Mouse (Mus musculus) heart, embryonic 16.5 days (tissue): ENCODE data around the gene Nup210l. TPM values are rescaled to one million over a fixed set of nuclear protein-coding genes. Genes with fewer than 3 reads are reported as not detected.

ENCODE experiments used
- ATAC-seq: fragments of 200-750 bp; cut with Nextera tagmentation; replicated peaks from 2 replicates; pipeline ENCODE4 v1.8.0; 2017; ENCODE audit warnings: moderate number of reproducible peaks; ENCODE audit not compliant: insufficient read depth, low FRiP score; ENCODE audit errors: extremely low read depth
- H3K27ac ChIP-seq: fragments of 300-500 bp; sonication (generic); 2 replicates; pipeline ENCODE4 v1.5.1; 2014; ENCODE audit warnings: mild to moderate bottlenecking, low read length, control low read depth, moderate library complexity
- H3K27me3 ChIP-seq: fragments of 300-500 bp; sonication (generic); 2 replicates; pipeline ENCODE4 v1.6.1; 2014; ENCODE audit warnings: low read length, mixed read lengths; ENCODE audit not compliant: control insufficient read depth, insufficient read depth
- H3K36me3 ChIP-seq: fragments of 300-500 bp; sonication (generic); 2 replicates; pipeline ENCODE4 v1.6.1; 2014; ENCODE audit not compliant: control insufficient read depth, insufficient read depth
- H3K4me1 ChIP-seq: fragments of 300-500 bp; sonication (generic); 2 replicates; pipeline ENCODE4 v1.6.1; 2014; ENCODE audit warnings: low read length, mixed read lengths; ENCODE audit not compliant: control insufficient read depth, insufficient read depth
- H3K4me2 ChIP-seq: fragments of 300-500 bp; sonication (generic); 2 replicates; pipeline ENCODE4 v1.6.1; 2014; ENCODE audit warnings: low read depth, mild to moderate bottlenecking, control low read depth, low read length
- H3K4me3 ChIP-seq: fragments of 300-500 bp; sonication (generic); 2 replicates; pipeline ENCODE4 v1.5.1; 2014; ENCODE audit warnings: mild to moderate bottlenecking, control low read depth, low read length
- H3K9ac ChIP-seq: fragments of 300-500 bp; sonication (generic); 2 replicates; pipeline ENCODE4 v1.6.1; 2014; ENCODE audit warnings: low read length, control low read depth
- H3K9me3 ChIP-seq: fragments of 300-500 bp; sonication (generic); replicated peaks from 2 replicates; pipeline ENCODE4 v1.6.1; 2016; ENCODE audit warnings: low read length; ENCODE audit not compliant: control insufficient read depth
- WGBS: fragments of 180-500 bp; shearing (Covaris S2); extraction: QIAGEN DNeasy Blood & Tissue Kit; methylation state at CpG from one replicate; pipeline ENCODE4 v1.1.7; 2014; 5-methylcytosine and 5-hydroxymethylcytosine counted together
- polyA plus RNA-seq: library from polyadenylated mRNA; unstranded; fragments of >200 nt; fragmentation: Nextera tagmentation; extraction: Ambion mirVana; gene quantifications from 2 replicates; pipeline ENCODE4 v1.2.1, GENCODE M21; 2015

Gene Nup210l
- polyA plus RNA-seq, 1 experiment from 2014 or later, result 0.32 TPM

- no peak for ATAC-seq
- no peak overlapping the region for H3K4me2 ChIP-seq
- H3K4me1 ChIP-seq, result peaks cover 20% of the 10 kb centered on the region
- H3K27me3 ChIP-seq, result no peaks in the 10 kb centered on the region
- no peak overlapping the region for H3K27ac ChIP-seq
- H3K4me3 ChIP-seq, result no peak overlapping the region
- H3K36me3 ChIP-seq, result peaks cover 9% of the 10 kb centered on the region
- 36% methylated on average over 1 of the region's 1 CpGs for WGBS
- H3K9me3 ChIP-seq, result no peaks in the 10 kb centered on the region
- no peak overlapping the region for H3K9ac ChIP-seq
Measured at GRCm38 (mm10) chr3:90215825-90216380, 112.0 kb downstream of the Nup210l start.

GRCm38 (mm10) chr3:90220088-90220487 lies 116.2 kb downstream of the Nup210l start:
- ATAC-seq, result peak; percentile 37; the same call in 1 of the 2 replicates
- 14% methylated on average over 6 of the region's 6 CpGs for WGBS

GRCm38 (mm10) chr3:90220531-90220951 lies 116.6 kb downstream of the Nup210l start:
- H3K9me3 ChIP-seq, result no peaks in the 10 kb centered on the region
- H3K36me3 ChIP-seq, result peaks cover 10% of the 10 kb centered on the region
- 0% methylated on average over 15 of the region's 20 CpGs for WGBS
- H3K4me1 ChIP-seq, result peaks cover 5% of the 10 kb centered on the region; the same call in 1 of the 2 replicates
- H3K9ac ChIP-seq, result peak overlapping the region; percentile 80
- H3K4me2 ChIP-seq, result peak overlapping the region; percentile 78
- H3K27me3 ChIP-seq, result no peaks in the 10 kb centered on the region
- ATAC-seq, result peak; percentile 86
- peak overlapping the region; percentile 85 for H3K27ac ChIP-seq
- peak overlapping the region; percentile 64 for H3K4me3 ChIP-seq

More at GRCm38 (mm10) chr3:90220088-90220487, 116.2 kb downstream of the Nup210l start:
- no peaks in the 10 kb centered on the region for H3K9me3 ChIP-seq
- H3K4me1 ChIP-seq, result peaks cover 5% of the 10 kb centered on the region; the same call in 1 of the 2 replicates
- H3K36me3 ChIP-seq, result peaks cover 8% of the 10 kb centered on the region; the same call in 1 of the 2 replicates
- peak overlapping the region; percentile 78 for H3K4me2 ChIP-seq
- peak overlapping the region; percentile 64 for H3K4me3 ChIP-seq
- no peaks in the 10 kb centered on the region for H3K27me3 ChIP-seq
- peak overlapping the region; percentile 85 for H3K27ac ChIP-seq
- peak overlapping the region; percentile 80 for H3K9ac ChIP-seq

GRCm38 (mm10) chr3:90221123-90221522 lies 117.2 kb downstream of the Nup210l start:
- ATAC-seq, result no peak
- H3K9ac ChIP-seq, result peak overlapping the region; percentile 80
- no peaks in the 10 kb centered on the region for H3K9me3 ChIP-seq
- H3K4me3 ChIP-seq, result peak overlapping the region; percentile 64
- H3K4me2 ChIP-seq, result peak overlapping the region; percentile 78
- H3K27ac ChIP-seq, result no peak overlapping the region; the same call in 1 of the 2 replicates
- peaks cover 5% of the 10 kb centered on the region; the same call in 1 of the 2 replicates for H3K4me1 ChIP-seq
- H3K27me3 ChIP-seq, result no peaks in the 10 kb centered on the region
- peaks cover 14% of the 10 kb centered on the region for H3K36me3 ChIP-seq
- 15% methylated on average over 5 of the region's 5 CpGs for WGBS

GRCm38 (mm10) chr3:90222455-90222854 lies 118.5 kb downstream of the Nup210l start:
- no peak overlapping the region for H3K4me2 ChIP-seq
- WGBS, result 84% methylated on average over 4 of the region's 4 CpGs
- H3K4me1 ChIP-seq, result peaks cover 5% of the 10 kb centered on the region; the same call in 1 of the 2 replicates
- no peak for ATAC-seq
- peaks cover 14% of the 10 kb centered on the region for H3K36me3 ChIP-seq
- no peaks in the 10 kb centered on the region for H3K27me3 ChIP-seq
- H3K4me3 ChIP-seq, result no peak overlapping the region
- no peak overlapping the region for H3K9ac ChIP-seq
- H3K9me3 ChIP-seq, result no peaks in the 10 kb centered on the region
- H3K27ac ChIP-seq, result no peak overlapping the region

GRCm38 (mm10) chr3:90222941-90223340 lies 119.0 kb downstream of the Nup210l start:
- H3K4me1 ChIP-seq, result peaks cover 5% of the 10 kb centered on the region; the same call in 1 of the 2 replicates
- no peaks in the 10 kb centered on the region for H3K27me3 ChIP-seq
- no peak overlapping the region for H3K4me2 ChIP-seq
- ATAC-seq, result no peak
- H3K4me3 ChIP-seq, result no peak overlapping the region
- peaks cover 14% of the 10 kb centered on the region for H3K36me3 ChIP-seq
- H3K9ac ChIP-seq, result no peak overlapping the region
- H3K27ac ChIP-seq, result no peak overlapping the region
- H3K9me3 ChIP-seq, result no peaks in the 10 kb centered on the region
- 51% methylated on average over 3 of the region's 3 CpGs for WGBS

GRCm38 (mm10) chr3:90224331-90224730 lies 120.4 kb downstream of the Nup210l start:
- no peak overlapping the region for H3K9ac ChIP-seq
- H3K4me3 ChIP-seq, result no peak overlapping the region
- no peak overlapping the region for H3K27ac ChIP-seq
- no peak for ATAC-seq
- H3K36me3 ChIP-seq, result peaks cover 14% of the 10 kb centered on the region
- peaks cover 5% of the 10 kb centered on the region; the same call in 1 of the 2 replicates for H3K4me1 ChIP-seq
- 82% methylated on average over 10 of the region's 10 CpGs for WGBS
- H3K27me3 ChIP-seq, result no peaks in the 10 kb centered on the region
- no peaks in the 10 kb centered on the region for H3K9me3 ChIP-seq
- H3K4me2 ChIP-seq, result no peak overlapping the region

- Histone ChIP-seq H3K9me3 (no peaks in the 10 kb centered on the region), H3K9ac (peak overlapping the region; percentile 85), H3K27me3 (no peaks in the 10 kb centered on the region), H3K4me3 (peak overlapping the region; percentile 70), H3K4me1 (peaks cover 4% of the 10 kb centered on the region; the same call in 1 of the 2 replicates), H3K4me2 (peak overlapping the region; percentile 81), H3K27ac (peak overlapping the region; percentile 89), H3K36me3 (peaks cover 19% of the 10 kb centered on the region)
- 9% methylated on average over 8 of the region's 8 CpGs for WGBS
- no peak for ATAC-seq
Measured at GRCm38 (mm10) chr3:90231075-90231474, 127.1 kb downstream of the Nup210l start.

GRCm38 (mm10) chr3:90231507-90232333 lies 127.8 kb downstream of the Nup210l start, which contains the start of gene Jtb:
Gene Jtb, plus strand, starts transcription at chr3:90231597.
- H3K4me2 ChIP-seq, result peak within 1 kb of the TSS; percentile 81
- H3K4me3 ChIP-seq, result peak within 1 kb of the TSS; percentile 70
- peaks cover 4% of the 10 kb centered on the region; the same call in 1 of the 2 replicates for H3K4me1 ChIP-seq
- H3K36me3 ChIP-seq, result peaks cover 22% of the 10 kb centered on the region
- H3K9ac ChIP-seq, result peak within 1 kb of the TSS; percentile 85
- H3K27me3 ChIP-seq, result no peaks in the 10 kb centered on the region
- ATAC-seq, result peak; percentile 96
- H3K9me3 ChIP-seq, result no peaks in the 10 kb centered on the region
- peak within 1 kb of the TSS; percentile 89 for H3K27ac ChIP-seq
- under 1% methylated on average over 61 of the region's 61 CpGs for WGBS
